Mouse (Mus musculus) cerebellum, adult 2 months (tissue): ENCODE measurements around the gene Sf3b4. TPM values are rescaled to one million over a fixed set of nuclear protein-coding genes. Genes with fewer than 3 reads are reported as not detected.
"Not testable (repeated sequence)": the region's sequence is repeated elsewhere in the genome, so short reads cannot be mapped to it uniquely, and the experiment has no call there.

Experiments
- DNase-seq, 2 experiments: peaks; one replicate each; pipeline ENCODE4 v3.0.0; 2021
- H3K27ac ChIP-seq: fragments of 200-500 bp; 2 replicates; pipeline ENCODE4 v1.5.1; 2012; ENCODE audit warnings: low read length, control low read depth, inconsistent platforms; ENCODE audit not compliant: insufficient read depth
- H3K27me3 ChIP-seq: fragments of 200-500 bp; 2 replicates; pipeline ENCODE4 v1.6.1; 2012; ENCODE audit warnings: inconsistent platforms, mild to moderate bottlenecking, low read length, moderate library complexity; ENCODE audit not compliant: control insufficient read depth, insufficient read depth
- H3K4me1 ChIP-seq: fragments of 200-500 bp; 2 replicates; pipeline ENCODE4 v1.6.1; 2011; ENCODE audit warnings: low read length; ENCODE audit not compliant: control insufficient read depth, insufficient read depth
- H3K4me3 ChIP-seq: fragments of 200-500 bp; replicated peaks from 2 replicates; pipeline ENCODE3; 2011; ENCODE audit warnings: mild to moderate bottlenecking, low read depth, low read length, control low read depth; ENCODE audit not compliant: insufficient read depth
- CTCF ChIP-seq: fragments of 200-500 bp; IDR thresholded peaks from 2 replicates; pipeline ENCODE4 v1.5.1; 2011; ENCODE audit warnings: low read depth, mild to moderate bottlenecking, control low read depth, low read length, moderate library complexity, borderline replicate concordance; ENCODE audit not compliant: insufficient read depth
- POLR2A ChIP-seq: fragments of 200-500 bp; IDR thresholded peaks from 2 replicates; pipeline ENCODE4 v1.6.1; 2011; ENCODE audit warnings: low read length, control low read depth, borderline replicate concordance; ENCODE audit not compliant: insufficient read depth
- WGBS: fragments of 180-500 bp; shearing (Covaris S2); methylation state at CpG from one replicate; pipeline ENCODE4 v1.1.7; 2018; 5-methylcytosine and 5-hydroxymethylcytosine counted together
- polyA plus RNA-seq: library from polyadenylated mRNA; depleted of rRNA; stranded (reverse); fragments of >200 nt; gene quantifications from 2 replicates; pipeline ENCODE4 v1.2.3, GENCODE M21; 2012

Sf3b4 gene
- polyA plus RNA-seq, 1 experiment = 59.5 TPM

DNA sequence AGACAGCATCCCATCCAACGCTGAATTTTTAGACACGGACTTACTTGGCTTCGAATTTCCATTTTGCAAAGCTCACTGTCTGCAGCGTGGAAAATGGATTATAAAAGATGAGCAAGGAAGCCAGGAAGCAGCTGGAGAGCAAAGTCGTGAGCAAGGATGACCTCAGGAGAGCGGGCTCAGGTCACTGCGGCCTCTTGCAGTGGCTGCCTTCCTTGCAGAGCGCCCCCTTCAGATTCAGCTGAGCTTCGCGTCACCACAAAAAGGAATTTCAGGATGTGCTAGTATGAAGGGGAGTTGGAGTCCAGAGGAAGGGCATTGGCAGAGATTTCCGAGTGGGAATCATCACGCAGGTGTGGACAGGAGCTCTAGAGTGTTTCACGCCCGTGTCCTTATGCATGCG lies 37.1 kb downstream of the Sf3b4 start:
- TF ChIP-seq POLR2A = no peak
- peak; percentile 23; the same call in 1 of the 2 replicates for TF ChIP-seq CTCF
- Histone ChIP-seq H3K4me3 (no peak overlapping the region), H3K4me1 (no peaks in the 10 kb centered on the region), H3K27me3 (no peaks in the 10 kb centered on the region), H3K27ac (no peak overlapping the region)
- no peak for DNase-seq
- whole genome bisulfite sequencing = 17% methylated on average over 15 of the region's 15 CpGs

DNA sequence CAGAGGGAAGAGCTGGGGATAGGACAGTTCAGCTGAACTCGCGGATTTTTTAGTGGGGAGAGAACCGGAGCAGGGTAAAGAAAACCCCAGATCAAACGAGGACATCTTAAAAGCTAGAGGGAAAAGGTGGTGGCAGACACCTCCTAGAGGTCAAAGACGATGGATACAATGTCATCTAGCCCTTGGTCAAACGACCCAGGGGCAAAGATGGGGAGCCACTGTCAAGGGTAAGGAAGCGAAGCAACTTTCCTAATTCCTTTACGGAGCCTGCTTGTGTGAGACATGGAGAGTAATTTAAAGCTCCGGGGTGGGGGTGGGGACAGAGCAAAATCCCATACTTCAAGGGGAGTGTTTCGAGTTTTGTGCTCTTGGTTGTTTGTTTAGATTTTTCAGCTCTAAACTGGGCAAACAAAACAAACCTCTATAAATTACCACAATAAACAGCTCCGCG lies 47.1 kb downstream of the Sf3b4 start:
- TF ChIP-seq POLR2A (no peak), CTCF (peak; percentile 44; the same call in 1 of the 2 replicates)
- peak in 1 of 2 experiments; percentile 62 for DNase-seq
- Histone ChIP-seq H3K27ac (peak overlapping the region; percentile 99), H3K4me3 (peak overlapping the region; percentile 91), H3K27me3 (no peaks in the 10 kb centered on the region), H3K4me1 (peaks cover 4% of the 10 kb centered on the region; the same call in 1 of the 2 replicates)
- under 1% methylated on average over 12 of the region's 12 CpGs for WGBS

DNA sequence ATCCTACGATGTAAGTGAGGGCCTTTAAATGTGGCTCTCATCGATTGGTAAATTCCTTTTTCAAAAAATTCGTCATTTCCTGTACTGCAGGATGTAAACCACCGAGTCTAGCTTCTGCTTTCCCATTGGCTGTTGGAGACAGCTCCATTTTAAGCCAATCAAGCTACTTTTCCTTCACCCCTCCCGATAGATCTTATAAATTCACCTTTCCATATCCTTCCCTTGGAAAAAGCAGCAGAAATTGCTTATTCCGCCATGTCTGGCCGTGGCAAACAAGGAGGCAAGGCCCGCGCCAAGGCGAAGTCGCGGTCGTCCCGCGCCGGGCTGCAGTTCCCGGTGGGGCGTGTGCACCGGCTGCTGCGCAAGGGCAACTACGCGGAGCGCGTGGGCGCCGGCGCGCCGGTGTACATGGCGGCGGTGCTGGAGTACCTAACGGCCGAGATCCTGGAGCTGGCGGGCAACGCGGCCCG lies 47.6 kb downstream of the Sf3b4 start, which contains the start of the genes Bola1 and Hist2h2ab:
TSS of gene Bola1 (minus strand) at position 49 of the 470 bp plus-strand sequence.
TSS of gene Hist2h2ab (plus strand) at position 205 of the 470 bp plus-strand sequence.
- peak; percentile 87 to 91 for DNase-seq
- Histone ChIP-seq H3K27me3 (no peaks in the 10 kb centered on the region), H3K4me3 (peak within 1 kb of the TSS; percentile 91), H3K27ac (peak within 1 kb of the TSS; percentile 99), H3K4me1 (peaks cover 4% of the 10 kb centered on the region; the same call in 1 of the 2 replicates)
- TF ChIP-seq CTCF (no peak), POLR2A (peak; percentile 79; the same call in 1 of the 2 replicates)
- WGBS = under 1% methylated on average over 37 of the region's 37 CpGs

- Histone ChIP-seq H3K4me3 (peak overlapping the region; percentile 77), H3K27ac (peak overlapping the region; percentile 87)
- under 1% methylated on average over 40 of the region's 47 CpGs for WGBS
- H3K27me3 ChIP-seq, H3K4me1 ChIP-seq, DNase-seq: not testable (repeated sequence)
These were observed 48.1 kb downstream of the Sf3b4 start for GRCm38 (mm10) chr3:96220131-96220764.

GRCm38 (mm10) chr3:96220765-96221639 lies 48.9 kb downstream of the Sf3b4 start, which contains the start of the genes Hist2h2ac and Hist2h2be:
Gene Hist2h2ac (minus strand): TSS chr3:96220880.
Gene Hist2h2be (plus strand): TSS chr3:96221119.
- TF ChIP-seq POLR2A = peak; percentile 92; the same call in 1 of the 2 replicates
- no peak for TF ChIP-seq CTCF
- Histone ChIP-seq H3K27me3 (no peaks in the 10 kb centered on the region), H3K4me1 (peaks cover 12% of the 10 kb centered on the region; the same call in 1 of the 2 replicates), H3K4me3 (peak within 1 kb of the TSS; percentile 77), H3K27ac (peak within 1 kb of the TSS; percentile 87)
- under 1% methylated on average over 43 of the region's 43 CpGs for WGBS
- DNase-seq = peak; percentile 88 to 94

DNA sequence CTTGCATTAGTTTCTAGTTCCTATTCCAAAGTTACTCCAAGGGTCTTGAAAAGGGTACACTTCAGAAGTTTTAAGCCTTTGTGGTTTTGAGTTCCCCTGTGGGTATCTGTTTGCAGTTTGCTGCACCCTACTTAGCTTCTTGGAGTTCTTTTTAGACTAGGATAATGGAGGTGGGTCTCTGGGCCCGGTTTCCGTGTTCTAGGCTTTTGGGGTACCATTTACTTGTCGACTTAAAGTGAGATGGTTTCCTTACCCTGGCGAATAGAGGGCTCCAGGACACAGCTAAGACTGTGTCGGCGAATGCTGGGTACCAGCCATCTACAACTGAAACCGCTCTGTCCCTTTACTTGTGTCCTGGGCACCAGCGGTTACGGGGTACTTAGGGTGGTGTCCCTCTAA lies 49.5 kb downstream of the Sf3b4 start:
- peak; percentile 25 to 48 for DNase-seq
- H3K4me1 ChIP-seq = peaks cover 12% of the 10 kb centered on the region; the same call in 1 of the 2 replicates
- H3K4me3 ChIP-seq = peak overlapping the region; percentile 73
- peak overlapping the region; percentile 80 for H3K27ac ChIP-seq
- WGBS = 6% methylated on average over 9 of the region's 9 CpGs
- H3K27me3 ChIP-seq = no peaks in the 10 kb centered on the region
- TF ChIP-seq POLR2A = no peak
- no peak for TF ChIP-seq CTCF

- WGBS = 37% methylated on average over 4 of the region's 4 CpGs
- DNase-seq = peak in 1 of 2 experiments; percentile 32
- no peak overlapping the region for H3K27ac ChIP-seq
- TF ChIP-seq CTCF = no peak
- TF ChIP-seq POLR2A = no peak
- H3K4me1 ChIP-seq = peaks cover 12% of the 10 kb centered on the region; the same call in 1 of the 2 replicates
- H3K27me3 ChIP-seq = no peaks in the 10 kb centered on the region
- H3K4me3 ChIP-seq = no peak overlapping the region
These were observed 50.6 kb downstream of the Sf3b4 start for GRCm38 (mm10) chr3:96222774-96223173.
